Mouse (Mus musculus) lung, postnatal 0 days (tissue): ENCODE results near the gene Dao.

ENCODE experiments used
- CTCF ChIP-seq: IDR thresholded peaks from 2 replicates; pipeline ENCODE4 v1.5.1; 2016; ENCODE audit warnings: antibody characterized with exemption, mild to moderate bottlenecking
- EP300 ChIP-seq: IDR thresholded peaks from 2 replicates; pipeline ENCODE4 v1.6.1; 2016; ENCODE audit warnings: antibody characterized with exemption, mild to moderate bottlenecking, control low read depth

GRCm38 (mm10) chr5:113981171-113981570 lies 22.3 kb upstream of the Dao start:
- TF ChIP-seq CTCF, result no peak
- no peak for TF ChIP-seq EP300
